Mouse (Mus musculus): ENCODE data around the gene Ammecr1. TPM values are rescaled to one million over a fixed set of nuclear protein-coding genes. Genes with fewer than 3 reads are reported as not detected.

Ammecr1 gene
- polyA plus RNA-seq, 1 experiment from 2014 or later = 11.0 TPM

DNA sequence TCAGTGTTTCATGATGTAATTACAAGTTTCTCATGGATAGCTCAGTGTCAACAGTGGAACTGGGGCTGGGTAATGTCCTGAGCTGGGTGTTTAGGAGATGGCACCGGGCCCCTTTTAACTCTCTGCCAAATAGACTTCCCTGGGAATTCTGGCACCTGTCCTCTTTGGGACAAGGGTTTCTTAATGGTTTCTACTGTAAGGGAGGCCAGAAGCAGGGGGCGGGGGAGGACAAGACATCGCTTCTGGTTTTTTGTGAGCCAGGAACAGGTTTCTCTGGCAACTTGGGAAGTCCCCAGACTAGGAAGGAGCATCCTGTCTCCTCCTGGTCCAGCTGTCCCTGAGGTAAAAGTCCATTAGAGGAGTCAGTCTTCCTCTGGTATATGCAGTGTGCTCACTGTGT is 129.2 kb downstream of the Ammecr1 start:
- no peak overlapping the region for H3K27ac ChIP-seq
- no peak overlapping the region for H3K4me3 ChIP-seq (replicated peaks)
- H3K36me3 ChIP-seq = no peaks in the 10 kb centered on the region
- WGBS = 89% methylated on average over 3 of the region's 3 CpGs
- ATAC-seq = no peak
- no peak overlapping the region for H3K4me2 ChIP-seq (replicated peaks)
- H3K27me3 ChIP-seq (replicated peaks) = no peaks in the 10 kb centered on the region
- H3K4me1 ChIP-seq (replicated peaks) = no peaks in the 10 kb centered on the region
- H3K9me3 ChIP-seq = no peaks in the 10 kb centered on the region
- H3K9ac ChIP-seq = no peak overlapping the region

- Histone ChIP-seq H3K9ac (no peak overlapping the region), H3K9me3 (no peaks in the 10 kb centered on the region), H3K4me2 (replicated peaks) (no peak overlapping the region), H3K27me3 (replicated peaks) (no peaks in the 10 kb centered on the region), H3K4me1 (replicated peaks) (no peaks in the 10 kb centered on the region), H3K4me3 (replicated peaks) (no peak overlapping the region), H3K36me3 (no peaks in the 10 kb centered on the region), H3K27ac (no peak overlapping the region)
- ATAC-seq = no peak
- WGBS = 86% methylated on average over 7 of the region's 7 CpGs
Measured at GRCm38 (mm10) chrX:142836399-142836798, 130.1 kb downstream of the Ammecr1 start.

DNA sequence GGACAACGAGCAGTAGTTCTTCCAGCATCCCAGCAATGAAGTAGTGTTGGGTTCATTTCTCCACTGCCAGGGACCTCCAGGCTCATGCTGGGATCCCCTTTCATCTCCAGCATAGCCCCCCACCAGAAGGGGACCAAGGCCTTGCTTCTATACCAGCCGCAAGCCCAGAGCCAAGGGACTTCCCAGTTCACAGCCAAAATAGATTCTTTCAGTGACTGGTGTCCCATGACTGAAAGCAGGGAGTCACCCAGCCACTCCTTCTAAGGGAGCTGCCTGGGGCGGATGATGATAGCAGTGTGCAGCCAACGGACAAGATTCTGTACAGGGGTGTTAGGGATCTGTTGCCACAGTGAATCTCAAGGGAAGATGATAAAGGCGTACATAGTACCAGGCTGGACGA is 131.7 kb downstream of the Ammecr1 start:
- Histone ChIP-seq H3K4me3 (replicated peaks) (no peak overlapping the region), H3K9ac (no peak overlapping the region), H3K9me3 (no peaks in the 10 kb centered on the region), H3K4me2 (replicated peaks) (no peak overlapping the region), H3K36me3 (no peaks in the 10 kb centered on the region), H3K4me1 (replicated peaks) (no peaks in the 10 kb centered on the region), H3K27me3 (replicated peaks) (no peaks in the 10 kb centered on the region), H3K27ac (no peak overlapping the region)
- 91% methylated on average over 6 of the region's 6 CpGs for WGBS
- no peak for ATAC-seq

GRCm38 (mm10) chrX:142833164-142833796 is 133.2 kb downstream of the Ammecr1 start:
- H3K4me3 ChIP-seq (replicated peaks) = no peak overlapping the region
- H3K36me3 ChIP-seq = no peaks in the 10 kb centered on the region
- no peak overlapping the region for H3K27ac ChIP-seq
- peak; percentile 32; the same call in 1 of the 2 replicates for ATAC-seq
- no peaks in the 10 kb centered on the region for H3K27me3 ChIP-seq (replicated peaks)
- H3K9ac ChIP-seq = no peak overlapping the region
- WGBS = 79% methylated on average over 13 of the region's 13 CpGs
- H3K9me3 ChIP-seq = no peaks in the 10 kb centered on the region
- H3K4me2 ChIP-seq (replicated peaks) = no peak overlapping the region
- H3K4me1 ChIP-seq (replicated peaks) = no peaks in the 10 kb centered on the region

DNA sequence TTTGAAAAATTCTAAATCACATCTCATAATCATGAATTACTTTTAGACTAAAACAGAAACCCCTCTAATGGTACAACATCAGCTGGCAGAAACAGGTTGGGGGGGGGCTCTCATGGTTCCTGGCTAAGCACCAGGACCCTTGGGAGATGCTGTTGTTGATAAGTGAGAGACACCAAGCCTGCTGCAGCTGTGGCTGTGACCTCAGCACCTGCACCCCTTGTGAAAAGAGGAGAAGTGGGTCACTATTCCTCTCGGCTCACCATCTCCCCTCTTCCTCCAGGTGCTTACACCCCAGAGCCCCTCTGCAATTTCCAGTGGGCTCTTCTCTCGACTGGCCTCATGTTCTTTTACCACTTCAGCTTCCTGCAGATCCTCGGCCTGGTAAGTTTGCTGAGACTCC is 134.3 kb downstream of the Ammecr1 start:
- no peaks in the 10 kb centered on the region for H3K27me3 ChIP-seq (replicated peaks)
- ATAC-seq = no peak

DNA sequence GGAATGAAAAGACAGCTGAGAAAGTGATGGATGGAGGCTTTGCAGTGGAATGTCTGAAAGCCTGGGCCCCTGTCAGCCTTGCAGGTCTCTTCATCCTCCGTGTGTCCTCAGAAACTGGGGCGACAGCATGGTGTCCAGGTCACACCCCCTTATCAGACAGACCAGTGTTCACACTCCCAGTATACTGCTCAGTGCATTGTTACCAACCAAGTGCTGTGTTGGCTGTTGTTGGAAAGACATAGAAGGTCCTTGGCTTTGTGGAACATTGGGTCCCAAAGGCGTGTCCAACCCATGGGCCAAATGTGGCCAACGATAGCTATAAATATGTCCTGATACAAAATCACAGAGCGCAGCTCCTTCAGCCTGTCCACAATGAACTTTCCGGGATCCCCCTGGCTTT is 136.0 kb downstream of the Ammecr1 start:
- Histone ChIP-seq H3K9me3 (no peaks in the 10 kb centered on the region), H3K4me2 (replicated peaks) (no peak overlapping the region)
- WGBS = 91% methylated on average over 6 of the region's 6 CpGs

More for the DNA sequence above, 134.3 kb downstream of the Ammecr1 start:
- no peak overlapping the region for H3K9ac ChIP-seq
- WGBS = 52% methylated on average over 3 of the region's 3 CpGs
- H3K9me3 ChIP-seq = no peaks in the 10 kb centered on the region
- no peak overlapping the region for H3K27ac ChIP-seq
- H3K36me3 ChIP-seq = no peaks in the 10 kb centered on the region
- H3K4me2 ChIP-seq (replicated peaks) = no peak overlapping the region
- no peaks in the 10 kb centered on the region for H3K4me1 ChIP-seq (replicated peaks)
- no peak overlapping the region for H3K4me3 ChIP-seq (replicated peaks)

DNA sequence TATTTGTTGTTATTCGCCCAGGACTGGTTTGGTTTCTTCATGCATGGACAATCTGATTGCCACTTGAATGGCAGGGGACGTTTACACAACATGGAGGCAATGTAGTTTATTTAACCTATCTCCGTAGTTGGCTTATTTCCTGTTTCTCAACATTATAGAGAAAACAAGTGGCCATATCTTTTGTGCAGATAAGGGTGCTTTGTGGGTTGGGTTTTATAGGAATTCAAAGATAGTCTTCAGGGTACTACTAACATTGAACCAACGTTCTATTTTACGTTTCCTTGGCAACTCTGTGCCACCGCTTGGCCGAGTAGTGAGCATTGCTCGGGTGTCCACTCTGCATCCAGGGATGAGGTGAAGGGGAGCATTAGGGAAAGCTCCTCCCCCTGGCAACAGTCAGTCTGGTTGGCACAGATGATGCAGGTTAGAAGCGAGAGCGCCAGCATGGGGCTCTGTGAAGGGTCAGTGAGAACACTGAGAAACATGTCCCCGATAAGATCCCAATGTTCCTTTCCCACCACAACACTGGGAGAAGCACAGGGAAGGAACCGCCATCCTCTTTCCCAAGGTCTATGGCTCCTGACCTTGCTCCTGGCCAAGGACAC is 136.6 kb downstream of the Ammecr1 start:
- no peak for ATAC-seq

More for the DNA sequence above, 136.0 kb downstream of the Ammecr1 start:
- ATAC-seq = no peak
- no peak overlapping the region for H3K4me3 ChIP-seq (replicated peaks)
- H3K27ac ChIP-seq = no peak overlapping the region
- H3K36me3 ChIP-seq = no peaks in the 10 kb centered on the region
- no peaks in the 10 kb centered on the region for H3K4me1 ChIP-seq (replicated peaks)
- no peak overlapping the region for H3K9ac ChIP-seq
- no peaks in the 10 kb centered on the region for H3K27me3 ChIP-seq (replicated peaks)

DNA sequence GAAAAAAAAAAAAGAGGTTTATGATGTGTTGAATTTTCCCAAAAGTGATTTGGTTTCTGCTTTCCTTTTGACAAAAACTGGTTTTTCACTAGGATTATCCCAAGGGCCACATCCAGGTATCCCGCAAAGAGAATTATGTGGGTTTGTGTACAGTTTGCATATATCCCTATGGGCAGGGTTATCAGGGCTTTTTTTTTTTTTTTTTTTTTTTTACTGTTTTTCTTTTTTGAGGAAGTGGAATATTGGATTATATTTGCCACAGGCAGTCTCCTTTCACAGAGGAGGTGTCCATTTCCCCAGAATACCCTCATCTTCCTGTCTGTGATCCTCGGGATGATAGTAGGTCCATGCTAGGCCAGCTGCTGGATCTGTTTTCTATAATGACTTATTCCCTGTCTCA is 137.3 kb downstream of the Ammecr1 start:
- 86% methylated on average over 2 of the region's 2 CpGs for WGBS
- Histone ChIP-seq H3K9ac (no peak overlapping the region), H3K27me3 (replicated peaks) (no peaks in the 10 kb centered on the region), H3K4me1 (replicated peaks) (no peaks in the 10 kb centered on the region), H3K4me2 (replicated peaks) (no peak overlapping the region), H3K27ac (no peak overlapping the region), H3K9me3 (no peaks in the 10 kb centered on the region), H3K4me3 (replicated peaks) (no peak overlapping the region), H3K36me3 (no peaks in the 10 kb centered on the region)
- no peak for ATAC-seq

More for the DNA sequence above, 136.6 kb downstream of the Ammecr1 start:
- no peak overlapping the region for H3K27ac ChIP-seq
- no peaks in the 10 kb centered on the region for H3K9me3 ChIP-seq
- no peak overlapping the region for H3K4me3 ChIP-seq (replicated peaks)
- H3K9ac ChIP-seq = no peak overlapping the region
- H3K36me3 ChIP-seq = no peaks in the 10 kb centered on the region
- no peaks in the 10 kb centered on the region for H3K27me3 ChIP-seq (replicated peaks)
- H3K4me1 ChIP-seq (replicated peaks) = no peaks in the 10 kb centered on the region
- 80% methylated on average over 12 of the region's 12 CpGs for WGBS
- H3K4me2 ChIP-seq (replicated peaks) = no peak overlapping the region

DNA sequence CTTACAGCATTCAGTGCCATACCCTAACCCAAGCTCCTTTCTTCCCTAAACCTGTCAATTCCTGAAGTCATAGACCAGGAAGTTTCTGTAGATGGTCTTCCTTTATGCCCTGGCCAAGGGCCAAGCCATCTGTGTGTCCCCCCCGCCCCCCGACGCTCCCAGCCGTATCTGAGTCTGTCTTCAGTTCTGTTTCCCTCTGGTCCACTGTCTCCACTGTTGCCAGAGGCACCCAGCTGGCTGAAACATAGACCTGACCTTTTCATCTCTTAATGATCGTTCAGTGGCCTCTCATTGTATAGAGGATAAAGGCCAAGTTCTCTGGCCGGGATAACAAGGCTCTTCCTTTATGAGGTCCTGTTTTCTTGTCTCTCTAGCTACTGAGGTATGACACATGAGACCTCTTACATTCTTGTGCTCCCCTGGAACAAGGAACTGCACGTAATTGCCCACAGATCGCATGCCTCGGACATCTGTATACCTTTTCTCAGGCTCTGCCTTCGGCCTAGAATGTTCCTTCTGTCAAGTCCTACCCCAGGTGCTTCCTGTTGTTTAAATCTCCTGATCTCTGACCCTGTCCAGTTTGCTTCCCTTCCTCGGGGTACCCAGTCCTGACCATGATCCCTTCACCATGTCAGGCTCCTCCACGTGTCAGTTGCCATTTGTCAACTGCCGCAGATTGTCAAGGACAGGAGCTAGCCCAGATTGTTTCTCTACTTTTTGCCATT is 138.2 kb downstream of the Ammecr1 start:
- Histone ChIP-seq H3K4me1 (replicated peaks) (no peaks in the 10 kb centered on the region), H3K4me3 (replicated peaks) (no peak overlapping the region), H3K9me3 (no peaks in the 10 kb centered on the region), H3K27ac (no peak overlapping the region), H3K4me2 (replicated peaks) (no peak overlapping the region), H3K27me3 (replicated peaks) (no peaks in the 10 kb centered on the region), H3K36me3 (no peaks in the 10 kb centered on the region), H3K9ac (no peak overlapping the region)
- ATAC-seq = no peak
- WGBS = 67% methylated on average over 13 of the region's 13 CpGs

DNA sequence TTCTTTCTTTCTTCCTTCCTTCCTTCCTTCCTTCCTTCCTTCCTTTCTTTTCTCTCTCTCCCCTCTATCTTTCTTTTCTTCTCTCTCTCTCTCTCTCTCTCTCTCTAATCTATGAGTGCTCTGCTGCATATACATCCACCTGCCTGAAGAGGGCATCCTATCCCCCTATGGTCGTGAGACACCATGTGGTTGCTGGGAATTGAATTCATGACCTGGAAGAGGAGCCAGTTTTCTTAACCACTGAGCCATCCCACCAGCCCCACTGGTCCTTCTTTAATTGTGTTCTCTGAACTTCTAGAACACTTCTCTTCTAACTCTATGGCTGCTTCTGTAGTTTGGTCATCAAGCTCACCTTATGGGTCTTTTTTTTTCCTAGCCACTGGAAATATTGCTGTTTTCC is 138.9 kb downstream of the Ammecr1 start:
- H3K9me3 ChIP-seq = no peaks in the 10 kb centered on the region
- no peak overlapping the region for H3K27ac ChIP-seq
- no peak overlapping the region for H3K4me3 ChIP-seq (replicated peaks)
- no peak for ATAC-seq
- H3K9ac ChIP-seq = no peak overlapping the region
- H3K4me1 ChIP-seq (replicated peaks) = no peaks in the 10 kb centered on the region
- H3K27me3 ChIP-seq (replicated peaks) = no peaks in the 10 kb centered on the region
- 55% methylated on average over 1 of the region's 1 CpGs for WGBS
- no peak overlapping the region for H3K4me2 ChIP-seq (replicated peaks)
- H3K36me3 ChIP-seq = no peaks in the 10 kb centered on the region

- ATAC-seq = no peak
- H3K27ac ChIP-seq = no peak overlapping the region
- H3K4me2 ChIP-seq (replicated peaks) = no peak overlapping the region
- H3K4me1 ChIP-seq (replicated peaks) = no peaks in the 10 kb centered on the region
- H3K4me3 ChIP-seq (replicated peaks) = no peak overlapping the region
- H3K27me3 ChIP-seq (replicated peaks) = no peaks in the 10 kb centered on the region
- no peak overlapping the region for H3K9ac ChIP-seq
- H3K9me3 ChIP-seq = no peaks in the 10 kb centered on the region
- 79% methylated on average over 1 of the region's 1 CpGs for WGBS
- H3K36me3 ChIP-seq = no peaks in the 10 kb centered on the region
Measured at GRCm38 (mm10) chrX:142825309-142825708, 141.2 kb downstream of the Ammecr1 start.

- no peaks in the 10 kb centered on the region for H3K36me3 ChIP-seq
- H3K27ac ChIP-seq = no peak overlapping the region
- no peaks in the 10 kb centered on the region for H3K27me3 ChIP-seq (replicated peaks)
- no peak overlapping the region for H3K4me2 ChIP-seq (replicated peaks)
- no peaks in the 10 kb centered on the region for H3K4me1 ChIP-seq (replicated peaks)
- 37% methylated on average over 3 of the region's 3 CpGs for WGBS
- no peaks in the 10 kb centered on the region for H3K9me3 ChIP-seq
- H3K9ac ChIP-seq = no peak overlapping the region
- ATAC-seq = no peak
- H3K4me3 ChIP-seq (replicated peaks) = no peak overlapping the region
Measured at GRCm38 (mm10) chrX:142821846-142822245, 144.7 kb downstream of the Ammecr1 start.
